Mouse (Mus musculus): ENCODE measurements at regions not wholly inside any gene's neighbourhood (a gene's known extent, or its start where the extent isn't known, plus 50 kb on each side); places are given as distances from the start of the nearest gene placed in this dataset.

- TF ChIP-seq GATA1 (IDR thresholded peaks at IDR 0.05; ENCODE audit: borderline replicate concordance, low read length): no peak
- no peak for TF ChIP-seq FLI1 (IDR thresholded peaks at IDR 0.05; ENCODE audit: low read length)
These were observed 193.5 kb upstream of the Arpp21 start for GRCm38 (mm10) chr9:112429196-112429595.

Data from megakaryocyte, embryonic 14.5 days (primary cell).